ENCODE assay signal across 1 mouse cellular context in genomic region chr2:165420195-165420594, GRCm38 (mm10).
TF ChIP-seq lines count a peak whose summit lies in the region.

No protein-coding gene starts in this region.

TF ChIP-seq in myocyte, 11 proteins besides CTCF, POLR2A, EP300 and RAD21 (continued from another document):
- TF ChIP-seq MAX (IDR thresholded peaks at IDR 0.05; ENCODE audit: low read depth), result no peak
- TF ChIP-seq SRF (IDR thresholded peaks at IDR 0.05; ENCODE audit: control insufficient read depth, insufficient read length, low read depth), result no peak
- no peak for TF ChIP-seq POLR2AphosphoS2 (IDR thresholded peaks at IDR 0.05; ENCODE audit: insufficient read length, low read depth)
- no peak for TF ChIP-seq MYOG (IDR thresholded peaks at IDR 0.05; ENCODE audit: control insufficient read depth in 1 of 3, insufficient read depth in 1 of 3, insufficient read length in 2 of 3, low read depth in 2 of 3)
